Mouse (Mus musculus): ENCODE measurements around the gene Ncf1. TPM values are rescaled to one million over a fixed set of nuclear protein-coding genes. Genes with fewer than 3 reads are reported as not detected.

Ncf1 gene
- polyA plus RNA-seq, 1 experiment from 2014 or later = 2.7 TPM

- H3K27ac ChIP-seq (replicated peaks) = peak within 1 kb of the TSS; percentile 86
- ATAC-seq (ENCODE audit: extremely low read depth, insufficient number of reproducible peaks, low FRiP score, low TSS enrichment) = peak; percentile 77
- H3K27me3 ChIP-seq (replicated peaks) = no peaks in the 10 kb centered on the region
- peak within 1 kb of the TSS; percentile 88 for H3K4me2 ChIP-seq
- peaks cover 13% of the 10 kb centered on the region; the same call in 1 of the 2 replicates for H3K36me3 ChIP-seq
- WGBS = under 1% methylated on average over 72 of the region's 72 CpGs
- peaks cover 17% of the 10 kb centered on the region for H3K4me1 ChIP-seq
- peak within 1 kb of the TSS; percentile 98 for H3K4me3 ChIP-seq
- peak within 1 kb of the TSS; percentile 90 for H3K9ac ChIP-seq
- no peaks in the 10 kb centered on the region for H3K9me3 ChIP-seq
These were observed 53.1 kb downstream of the Ncf1 start, which contains the start of gene Rcc1l for GRCm38 (mm10) chr5:134176169-134176881. Rcc1l (minus strand) TSS chr5:134176774.

GRCm38 (mm10) chr5:134175696-134176095 lies 53.7 kb downstream of the Ncf1 start:
- Histone ChIP-seq H3K4me3 (peak overlapping the region; percentile 98), H3K27ac (replicated peaks) (peak overlapping the region; percentile 86), H3K9me3 (no peaks in the 10 kb centered on the region), H3K27me3 (replicated peaks) (no peaks in the 10 kb centered on the region), H3K36me3 (peaks cover 19% of the 10 kb centered on the region), H3K9ac (peak overlapping the region; percentile 90), H3K4me1 (peaks cover 17% of the 10 kb centered on the region), H3K4me2 (peak overlapping the region; percentile 88)
- no peak for ATAC-seq (ENCODE audit: extremely low read depth, insufficient number of reproducible peaks, low FRiP score, low TSS enrichment)
- 12% methylated on average over 10 of the region's 10 CpGs for WGBS

GRCm38 (mm10) chr5:134173206-134173605 lies 56.2 kb downstream of the Ncf1 start:
- ATAC-seq (ENCODE audit: extremely low read depth, insufficient number of reproducible peaks, low FRiP score, low TSS enrichment) = no peak
- H3K9me3 ChIP-seq = no peaks in the 10 kb centered on the region
- no peaks in the 10 kb centered on the region for H3K27me3 ChIP-seq (replicated peaks)
- H3K36me3 ChIP-seq = peaks cover 38% of the 10 kb centered on the region
- peaks cover 17% of the 10 kb centered on the region for H3K4me1 ChIP-seq
- no peak overlapping the region for H3K9ac ChIP-seq
- H3K4me2 ChIP-seq = no peak overlapping the region
- no peak overlapping the region for H3K27ac ChIP-seq (replicated peaks)
- H3K4me3 ChIP-seq = no peak overlapping the region
- 37% methylated on average over 4 of the region's 4 CpGs for WGBS

- Histone ChIP-seq H3K4me1 (peaks cover 8% of the 10 kb centered on the region), H3K27me3 (replicated peaks) (no peaks in the 10 kb centered on the region), H3K27ac (replicated peaks) (no peak overlapping the region), H3K4me3 (no peak overlapping the region), H3K9me3 (no peaks in the 10 kb centered on the region), H3K36me3 (peaks cover 66% of the 10 kb centered on the region), H3K4me2 (no peak overlapping the region), H3K9ac (no peak overlapping the region)
- 87% methylated on average over 8 of the region's 8 CpGs for WGBS
- ATAC-seq (ENCODE audit: extremely low read depth, insufficient number of reproducible peaks, low FRiP score, low TSS enrichment) = no peak
These were observed 59.3 kb downstream of the Ncf1 start for GRCm38 (mm10) chr5:134170167-134170566.

Other genes with a start within 250 kb of the Ncf1 start
- 5.3 and 6.4 TPM in 2 replicates for gene Castor2, start 129.9 kb downstream of the Ncf1 start, polyA plus RNA-seq (2015; fragmentation: Nextera tagmentation; extraction: Ambion mirVana)
- 24.3 and 25.4 TPM in 2 replicates for gene Rcc1l, start 52.9 kb downstream of the Ncf1 start, polyA plus RNA-seq (2015; fragmentation: Nextera tagmentation; extraction: Ambion mirVana)
- 5.8 and 6.3 TPM in 2 replicates for gene Gtf2ird2, start 45.6 kb downstream of the Ncf1 start, polyA plus RNA-seq (2015; fragmentation: Nextera tagmentation; extraction: Ambion mirVana)
- 125 and 127 TPM in 2 replicates for gene Gtf2i, start 85.1 kb upstream of the Ncf1 start, polyA plus RNA-seq (2015; fragmentation: Nextera tagmentation; extraction: Ambion mirVana)
- gene Gtf2ird1, start 227.1 kb upstream of the Ncf1 start, polyA plus RNA-seq (2015; fragmentation: Nextera tagmentation; extraction: Ambion mirVana) = 53.4 and 56.5 TPM in 2 replicates

Measured in heart, embryonic 13.5 days (tissue).